Mouse (Mus musculus) T-helper 2 cell (primary cell): Measurements from ENCODE around the gene Xylb.

Source experiments
- in situ Hi-C: fragments of 300-600 bp; cut with MboI, MseI; formaldehyde crosslinking; loops from one replicate; pipeline ENCODE4 v1.15.1; 2025; ENCODE audit warnings: high pct_unique_total_duplicates

The Xylb gene

GRCm38 (mm10) chr9:119401351-119401750 is 44.2 kb downstream of the Xylb start:
- in situ Hi-C loops = no loop called here

- in situ Hi-C loops = no loop called here
These were observed 44.6 kb downstream of the Xylb start, which contains the start of gene Acvr2b for GRCm38 (mm10) chr9:119401801-119402214. Gene Acvr2b (plus strand): TSS chr9:119402118.

GRCm38 (mm10) chr9:119402253-119403235 is 45.4 kb downstream of the Xylb start:
- in situ Hi-C loops = no loop called here

- in situ Hi-C loops = no loop called here
These were observed 46.1 kb downstream of the Xylb start for GRCm38 (mm10) chr9:119403236-119403641.

GRCm38 (mm10) chr9:119404090-119404489 is 46.9 kb downstream of the Xylb start:
- in situ Hi-C loops = no loop called here

GRCm38 (mm10) chr9:119407884-119408283 is 50.7 kb downstream of the Xylb start:
- in situ Hi-C loops = no loop called here

GRCm38 (mm10) chr9:119408898-119409664 is 51.9 kb downstream of the Xylb start:
- in situ Hi-C loops = no loop called here

- in situ Hi-C loops = no loop called here
These were observed 52.7 kb downstream of the Xylb start for GRCm38 (mm10) chr9:119409864-119410263.

- in situ Hi-C loops = no loop called here
These were observed 60.8 kb downstream of the Xylb start for GRCm38 (mm10) chr9:119418025-119418424.

- in situ Hi-C loops = no loop called here
These were observed 62.8 kb downstream of the Xylb start for GRCm38 (mm10) chr9:119419852-119420438.

GRCm38 (mm10) chr9:119425217-119425975 is 68.2 kb downstream of the Xylb start:
- in situ Hi-C loops = no loop called here

- in situ Hi-C loops = no loop called here
These were observed 68.8 kb downstream of the Xylb start for GRCm38 (mm10) chr9:119425976-119426415.

GRCm38 (mm10) chr9:119426483-119426882 is 69.3 kb downstream of the Xylb start:
- in situ Hi-C loops = no loop called here

GRCm38 (mm10) chr9:119430311-119430710 is 73.1 kb downstream of the Xylb start:
- in situ Hi-C loops = no loop called here

- in situ Hi-C loops = no loop called here
These were observed 78.7 kb downstream of the Xylb start for GRCm38 (mm10) chr9:119435855-119436254.

GRCm38 (mm10) chr9:119438065-119438464 is 80.9 kb downstream of the Xylb start:
- in situ Hi-C loops = no loop called here

- in situ Hi-C loops = no loop called here
These were observed 81.4 kb downstream of the Xylb start for GRCm38 (mm10) chr9:119438498-119439000.
